Mouse (Mus musculus): ENCODE measurements around the gene Vps37b. TPM values are rescaled to one million over a fixed set of nuclear protein-coding genes. Genes with fewer than 3 reads are reported as not detected.

The Vps37b gene
- polyA plus RNA-seq, 1 experiment from 2014 or later = 54.0 TPM

DNA sequence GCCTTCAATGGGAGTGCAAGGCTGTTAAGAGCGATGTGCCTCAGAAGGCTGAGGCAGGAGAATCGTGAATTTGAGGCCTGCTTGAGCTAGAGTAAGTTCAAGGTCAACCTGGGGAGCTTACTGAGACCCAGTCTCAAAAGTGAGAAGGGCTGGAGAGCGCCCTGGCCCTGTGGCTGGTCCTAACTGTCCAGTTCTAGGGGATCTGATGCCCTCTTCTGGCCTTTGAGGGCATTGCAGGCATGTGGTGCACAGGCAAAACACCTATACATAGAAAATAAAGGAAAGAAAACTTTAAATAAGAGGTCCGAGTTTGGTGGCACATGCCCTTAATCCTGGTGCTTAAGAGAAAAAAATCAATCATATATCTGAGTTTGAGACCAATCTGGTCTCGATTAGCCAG is 39.3 kb downstream of the Vps37b start:
- peak overlapping the region; percentile 37; the same call in 1 of the 2 replicates for H3K27ac ChIP-seq
- peak; percentile 84 for DNase-seq (ENCODE audit: low spot score)
- peaks cover 4% of the 10 kb centered on the region; the same call in 1 of the 2 replicates for H3K36me3 ChIP-seq
- peaks cover 6% of the 10 kb centered on the region; the same call in 1 of the 2 replicates for H3K27me3 ChIP-seq (ENCODE audit: insufficient read depth, poor library complexity, severe bottlenecking)
- no peaks in the 10 kb centered on the region for H3K9me3 ChIP-seq
- H3K4me1 ChIP-seq = peaks cover 68% of the 10 kb centered on the region
- no peak overlapping the region for H3K4me3 ChIP-seq
- WGBS = 31% methylated on average over 5 of the region's 5 CpGs

GRCm38 (mm10) chr5:123992193-123992637 is 39.9 kb downstream of the Vps37b start:
- 67% methylated on average over 10 of the region's 10 CpGs for WGBS
- DNase-seq (ENCODE audit: low spot score) = no peak
- Histone ChIP-seq H3K9me3 (no peaks in the 10 kb centered on the region), H3K4me3 (no peak overlapping the region), H3K27ac (peak overlapping the region; percentile 70; the same call in 1 of the 2 replicates), H3K4me1 (peaks cover 68% of the 10 kb centered on the region), H3K27me3 (ENCODE audit: insufficient read depth, poor library complexity, severe bottlenecking) (peaks cover 2% of the 10 kb centered on the region; the same call in 1 of the 2 replicates), H3K36me3 (peaks cover 4% of the 10 kb centered on the region; the same call in 1 of the 2 replicates)

GRCm38 (mm10) chr5:123991321-123991720 is 40.7 kb downstream of the Vps37b start:
- Histone ChIP-seq H3K27ac (peak overlapping the region; percentile 70), H3K9me3 (no peaks in the 10 kb centered on the region), H3K36me3 (peaks cover 4% of the 10 kb centered on the region; the same call in 1 of the 2 replicates), H3K27me3 (ENCODE audit: insufficient read depth, poor library complexity, severe bottlenecking) (no peaks in the 10 kb centered on the region; the same call in 1 of the 2 replicates), H3K4me1 (peaks cover 64% of the 10 kb centered on the region), H3K4me3 (no peak overlapping the region)
- no peak for DNase-seq (ENCODE audit: low spot score)
- 78% methylated on average over 6 of the region's 6 CpGs for WGBS

DNA sequence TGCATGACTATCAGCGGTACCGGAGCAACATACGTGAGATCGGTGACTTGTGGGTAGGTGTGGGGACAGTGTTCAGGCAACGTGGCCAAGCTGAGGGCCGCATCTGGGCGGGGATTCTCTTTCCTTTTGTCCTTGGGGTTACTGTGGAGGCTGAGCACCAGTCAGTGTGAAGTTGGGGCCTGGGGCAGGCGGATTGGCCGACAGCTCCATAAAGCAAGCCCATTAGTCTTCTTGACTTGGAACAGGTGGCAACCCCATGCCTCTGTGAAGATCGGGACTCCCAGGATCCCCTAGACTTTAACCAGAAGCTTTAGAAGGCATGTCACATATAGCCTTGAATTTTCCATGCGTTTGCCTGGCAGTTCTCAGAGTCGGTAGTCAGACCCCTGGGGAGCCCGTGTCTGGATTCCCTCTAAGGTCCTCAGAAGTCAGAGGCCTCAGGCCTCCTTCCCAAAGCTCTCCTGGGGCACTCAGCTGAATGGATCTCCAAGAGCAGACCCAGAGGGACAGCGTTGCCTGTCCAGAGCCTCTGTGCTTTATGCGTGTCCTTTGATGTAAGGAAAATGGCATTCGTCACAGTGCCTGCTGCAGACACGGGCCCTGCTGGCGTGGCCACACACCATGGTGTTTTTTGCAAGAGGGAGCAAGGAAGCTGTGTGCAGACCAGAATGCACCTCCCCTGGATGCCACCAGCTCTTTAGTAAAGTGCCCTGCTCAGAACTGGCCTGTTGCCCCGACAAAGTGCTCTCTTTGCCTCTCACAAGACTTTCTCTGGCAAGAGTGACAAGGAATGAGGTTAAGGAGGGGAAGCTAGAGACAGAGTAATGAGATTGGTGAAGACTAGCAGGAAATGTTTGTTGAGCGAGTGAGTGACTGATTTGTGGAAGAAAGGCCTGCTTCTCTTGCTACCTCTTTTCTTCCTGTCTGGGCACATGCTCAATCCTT is 41.9 kb downstream of the Vps37b start:
- H3K4me1 ChIP-seq = peaks cover 66% of the 10 kb centered on the region
- no peak overlapping the region for H3K4me3 ChIP-seq
- H3K9me3 ChIP-seq = no peaks in the 10 kb centered on the region
- WGBS = 78% methylated on average over 20 of the region's 20 CpGs
- H3K36me3 ChIP-seq = 0 out of 2 replicates have a peak, but pooled peaks cover 4% of the 10 kb centered on the region
- DNase-seq (ENCODE audit: low spot score) = no peak
- no peaks in the 10 kb centered on the region; the same call in 1 of the 2 replicates for H3K27me3 ChIP-seq (ENCODE audit: insufficient read depth, poor library complexity, severe bottlenecking)
- no peak overlapping the region for H3K27ac ChIP-seq

DNA sequence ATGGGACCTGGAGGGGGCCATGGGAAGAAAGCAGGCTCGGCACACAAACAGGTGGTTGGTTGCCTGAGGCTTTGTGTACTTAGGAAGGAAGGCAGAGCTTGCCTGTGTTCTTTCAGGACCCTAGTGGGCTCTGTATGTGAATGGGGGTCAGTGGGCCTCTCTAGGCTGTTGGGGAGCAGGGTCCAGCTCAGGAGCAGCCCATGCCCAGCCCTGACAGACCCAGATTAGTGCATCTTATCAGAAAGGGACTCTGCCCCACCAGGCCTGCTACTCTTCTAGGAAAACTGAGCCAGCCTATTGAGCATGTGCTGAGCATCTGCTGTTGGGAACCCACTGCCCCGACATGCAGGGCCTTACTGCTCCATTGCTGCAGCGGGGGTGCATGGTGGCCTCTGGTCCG is 44.6 kb downstream of the Vps37b start:
- Histone ChIP-seq H3K36me3 (0 out of 2 replicates have a peak, but pooled peaks cover 4% of the 10 kb centered on the region), H3K27me3 (ENCODE audit: insufficient read depth, poor library complexity, severe bottlenecking) (peaks cover 8% of the 10 kb centered on the region; the same call in 1 of the 2 replicates), H3K9me3 (no peaks in the 10 kb centered on the region), H3K27ac (no peak overlapping the region), H3K4me3 (no peak overlapping the region), H3K4me1 (peaks cover 70% of the 10 kb centered on the region)
- WGBS = 76% methylated on average over 4 of the region's 4 CpGs
- no peak for DNase-seq (ENCODE audit: low spot score)

DNA sequence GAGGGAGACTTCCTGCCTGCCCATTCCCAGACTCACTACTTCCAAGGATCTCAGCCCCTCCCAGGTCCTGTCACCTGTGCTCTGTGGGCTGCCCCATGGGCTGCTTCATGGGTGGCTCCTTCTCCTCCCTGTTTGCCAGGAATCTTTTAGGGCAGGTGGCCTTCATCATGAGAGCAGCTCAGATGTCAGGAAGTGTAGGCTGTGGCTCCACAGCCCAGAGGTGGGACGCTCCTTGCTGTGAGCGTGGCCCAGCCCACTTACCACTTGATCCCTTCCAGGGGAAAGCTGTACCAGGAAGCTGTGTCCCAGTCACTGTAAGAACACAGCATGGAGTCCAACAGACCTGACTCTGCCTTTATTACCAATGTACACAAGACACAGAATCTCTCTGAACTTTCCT is 45.1 kb downstream of the Vps37b start:
- H3K27me3 ChIP-seq (ENCODE audit: insufficient read depth, poor library complexity, severe bottlenecking) = peaks cover 8% of the 10 kb centered on the region; the same call in 1 of the 2 replicates
- H3K27ac ChIP-seq = no peak overlapping the region
- WGBS = 53% methylated on average over 2 of the region's 2 CpGs
- peaks cover 70% of the 10 kb centered on the region for H3K4me1 ChIP-seq
- H3K4me3 ChIP-seq = no peak overlapping the region
- H3K36me3 ChIP-seq = 0 out of 2 replicates have a peak, but pooled peaks cover 4% of the 10 kb centered on the region
- no peak for DNase-seq (ENCODE audit: low spot score)
- H3K9me3 ChIP-seq = no peaks in the 10 kb centered on the region

DNA sequence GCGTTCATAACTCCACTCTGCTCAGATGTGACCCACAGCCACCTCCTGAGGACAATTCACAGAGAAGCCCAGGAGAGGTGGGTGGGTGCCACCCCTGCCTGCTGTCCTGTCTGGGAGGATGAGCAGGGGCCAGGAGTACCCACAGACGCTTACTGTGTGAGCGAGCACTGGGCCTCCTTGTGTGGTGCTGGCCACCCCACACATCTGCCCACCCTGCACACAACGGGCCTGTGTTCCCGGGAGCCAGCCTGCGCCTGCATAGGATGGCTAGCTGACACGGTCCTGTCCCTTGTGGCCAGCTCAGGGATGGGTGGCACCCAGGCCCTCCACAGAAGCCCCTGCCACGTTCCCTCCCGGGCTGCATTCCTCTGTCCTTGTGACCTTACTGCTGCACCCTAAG is 46.6 kb downstream of the Vps37b start:
- 77% methylated on average over 9 of the region's 9 CpGs for WGBS
- no peaks in the 10 kb centered on the region for H3K9me3 ChIP-seq
- no peak for DNase-seq (ENCODE audit: low spot score)
- H3K36me3 ChIP-seq = no peaks in the 10 kb centered on the region
- no peak overlapping the region for H3K4me3 ChIP-seq
- H3K27me3 ChIP-seq (ENCODE audit: insufficient read depth, poor library complexity, severe bottlenecking) = peaks cover 8% of the 10 kb centered on the region; the same call in 1 of the 2 replicates
- H3K27ac ChIP-seq = peak overlapping the region; percentile 63
- H3K4me1 ChIP-seq = peaks cover 58% of the 10 kb centered on the region

GRCm38 (mm10) chr5:123982838-123983237 is 49.2 kb downstream of the Vps37b start:
- Histone ChIP-seq H3K9me3 (no peaks in the 10 kb centered on the region), H3K27ac (no peak overlapping the region), H3K4me1 (peaks cover 51% of the 10 kb centered on the region), H3K27me3 (ENCODE audit: insufficient read depth, poor library complexity, severe bottlenecking) (peaks cover 8% of the 10 kb centered on the region; the same call in 1 of the 2 replicates), H3K4me3 (no peak overlapping the region), H3K36me3 (no peaks in the 10 kb centered on the region)
- 77% methylated on average over 11 of the region's 11 CpGs for WGBS
- no peak for DNase-seq (ENCODE audit: low spot score)

- H3K4me1 ChIP-seq = peaks cover 51% of the 10 kb centered on the region
- H3K9me3 ChIP-seq = no peaks in the 10 kb centered on the region
- 75% methylated on average over 6 of the region's 6 CpGs for WGBS
These were observed 50.9 kb downstream of the Vps37b start for GRCm38 (mm10) chr5:123981250-123981554.

GRCm38 (mm10) chr5:123980521-123981249 is 51.4 kb downstream of the Vps37b start:
- DNase-seq (ENCODE audit: low spot score) = no peak
- Histone ChIP-seq H3K4me1 (peaks cover 49% of the 10 kb centered on the region), H3K4me3 (no peak overlapping the region), H3K27me3 (ENCODE audit: insufficient read depth, poor library complexity, severe bottlenecking) (peaks cover 22% of the 10 kb centered on the region), H3K9me3 (no peaks in the 10 kb centered on the region), H3K27ac (no peak overlapping the region), H3K36me3 (no peaks in the 10 kb centered on the region)
- WGBS = 78% methylated on average over 9 of the region's 9 CpGs

More at GRCm38 (mm10) chr5:123981250-123981554, 50.9 kb downstream of the Vps37b start:
- H3K27ac ChIP-seq = no peak overlapping the region
- H3K4me3 ChIP-seq = no peak overlapping the region
- no peaks in the 10 kb centered on the region for H3K36me3 ChIP-seq
- no peak for DNase-seq (ENCODE audit: low spot score)
- H3K27me3 ChIP-seq (ENCODE audit: insufficient read depth, poor library complexity, severe bottlenecking) = peaks cover 17% of the 10 kb centered on the region

GRCm38 (mm10) chr5:123979980-123980369 is 52.1 kb downstream of the Vps37b start:
- H3K27ac ChIP-seq = no peak overlapping the region
- H3K27me3 ChIP-seq (ENCODE audit: insufficient read depth, poor library complexity, severe bottlenecking) = peaks cover 29% of the 10 kb centered on the region
- DNase-seq (ENCODE audit: low spot score) = no peak
- 42% methylated on average over 4 of the region's 4 CpGs for WGBS
- H3K9me3 ChIP-seq = no peaks in the 10 kb centered on the region
- no peak overlapping the region for H3K4me3 ChIP-seq
- no peaks in the 10 kb centered on the region for H3K36me3 ChIP-seq
- peaks cover 46% of the 10 kb centered on the region for H3K4me1 ChIP-seq

DNA sequence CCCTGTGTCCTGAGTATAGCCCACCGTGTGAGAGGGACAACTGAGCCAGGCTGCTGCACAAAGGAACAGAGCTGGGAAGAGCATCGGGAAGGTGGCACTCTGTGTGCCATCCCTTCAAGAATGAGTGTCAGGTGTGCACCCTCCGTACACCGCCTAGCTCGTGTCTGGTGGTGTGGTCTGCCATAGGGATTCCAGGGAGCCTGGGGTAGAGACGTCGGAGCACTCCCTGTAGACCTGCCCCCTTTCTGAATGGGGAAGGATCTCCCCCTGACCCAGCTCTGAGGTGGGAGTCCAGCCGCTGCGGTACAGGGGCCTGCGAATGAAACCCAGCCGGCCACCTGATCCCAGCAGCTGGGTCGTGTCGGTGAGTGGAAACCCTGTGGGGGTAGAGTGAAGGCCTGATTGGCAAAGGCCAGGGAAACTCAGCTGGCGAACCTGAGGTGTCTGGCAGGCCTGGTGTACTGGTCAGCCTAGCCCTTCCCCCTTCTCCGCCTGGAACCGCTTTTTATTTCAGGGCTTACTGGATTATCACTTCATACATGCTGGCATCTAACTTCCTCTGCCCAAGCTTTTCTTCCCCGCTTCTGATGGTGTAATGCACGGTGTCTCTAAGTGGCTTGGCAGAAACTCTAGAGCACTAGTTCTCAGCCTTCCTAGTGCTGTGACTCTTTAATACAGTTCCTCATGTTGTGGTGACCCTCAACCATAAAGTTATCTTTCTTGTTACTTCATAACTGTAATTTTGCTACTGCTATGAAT is 52.7 kb downstream of the Vps37b start:
- H3K27me3 ChIP-seq (ENCODE audit: insufficient read depth, poor library complexity, severe bottlenecking) = peaks cover 35% of the 10 kb centered on the region
- H3K36me3 ChIP-seq = no peaks in the 10 kb centered on the region
- H3K4me3 ChIP-seq = no peak overlapping the region
- WGBS = 80% methylated on average over 18 of the region's 18 CpGs
- no peak for DNase-seq (ENCODE audit: low spot score)
- H3K4me1 ChIP-seq = peaks cover 46% of the 10 kb centered on the region
- no peaks in the 10 kb centered on the region for H3K9me3 ChIP-seq
- no peak overlapping the region; the same call in 1 of the 2 replicates for H3K27ac ChIP-seq

Data from heart, embryonic 10.5 days (tissue).